Mouse (Mus musculus): ENCODE measurements around the gene Polrmt. TPM values are rescaled to one million over a fixed set of nuclear protein-coding genes. Genes with fewer than 3 reads are reported as not detected.
"Not testable (repeated sequence)": the region's sequence is repeated elsewhere in the genome, so short reads cannot be mapped to it uniquely, and the experiment has no call there.

The Polrmt gene
- polyA plus RNA-seq, 2 experiments from 2014 or later, result 13.6 to 21.4 TPM

GRCm38 (mm10) chr10:79774486-79775279 lies 28.3 kb upstream of the Polrmt start:
- ATAC-seq, result no peak

GRCm38 (mm10) chr10:79773208-79773607 lies 26.8 kb upstream of the Polrmt start:
- no peak for ATAC-seq

GRCm38 (mm10) chr10:79772320-79772719 lies 25.9 kb upstream of the Polrmt start:
- no peak for ATAC-seq

GRCm38 (mm10) chr10:79769329-79769728 lies 22.9 kb upstream of the Polrmt start:
- ATAC-seq, result no peak

GRCm38 (mm10) chr10:79768400-79768799 lies 22.0 kb upstream of the Polrmt start:
- no peak for ATAC-seq

- no peak for ATAC-seq
Measured at GRCm38 (mm10) chr10:79767372-79768244, 21.2 kb upstream of the Polrmt start.

GRCm38 (mm10) chr10:79766508-79767325 lies 20.3 kb upstream of the Polrmt start, which contains the start of gene Rnf126:
Gene Rnf126, minus strand, starts transcription at chr10:79766952.
- peak; percentile 92 for ATAC-seq

- no peak for ATAC-seq
Measured at GRCm38 (mm10) chr10:79766001-79766507, 19.7 kb upstream of the Polrmt start.

- no peak for ATAC-seq
Measured at GRCm38 (mm10) chr10:79765228-79765745, 18.9 kb upstream of the Polrmt start.

- ATAC-seq, result no peak
Measured at GRCm38 (mm10) chr10:79764234-79764633, 17.9 kb upstream of the Polrmt start.

- ATAC-seq, result no peak
Measured at GRCm38 (mm10) chr10:79762875-79763274, 16.5 kb upstream of the Polrmt start.

- ATAC-seq, result no peak
Measured at GRCm38 (mm10) chr10:79760603-79761143, 14.3 kb upstream of the Polrmt start.

GRCm38 (mm10) chr10:79759675-79760074 lies 13.3 kb upstream of the Polrmt start:
- not testable (repeated sequence) for ATAC-seq

GRCm38 (mm10) chr10:79756660-79757059 lies 10.3 kb upstream of the Polrmt start:
- ATAC-seq, result no peak

- no peak for ATAC-seq
Measured at GRCm38 (mm10) chr10:79755854-79756253, 9.5 kb upstream of the Polrmt start.

- no peak for ATAC-seq
Measured at GRCm38 (mm10) chr10:79754856-79755516, 8.6 kb upstream of the Polrmt start, which contains the start of gene Fgf22. Gene Fgf22, plus strand, starts transcription at chr10:79755076.

GRCm38 (mm10) chr10:79748496-79748895 lies 2.1 kb upstream of the Polrmt start:
- no peak for ATAC-seq

GRCm38 (mm10) chr10:79746774-79747151 lies 382 bp upstream of the Polrmt start:
- no peak for ATAC-seq

GRCm38 (mm10) chr10:79745411-79745810 lies 970 bp downstream of the Polrmt start:
- ATAC-seq, result no peak

- no peak for ATAC-seq
Measured at GRCm38 (mm10) chr10:79743650-79744365, 2.6 kb downstream of the Polrmt start.

GRCm38 (mm10) chr10:79743161-79743560 lies 3.2 kb downstream of the Polrmt start:
- ATAC-seq, result no peak

All from activated CD4-positive, CD25-positive, alpha-beta regulatory T cell, adult 4 months (primary cell).